Mouse (Mus musculus): ENCODE data around the gene Sh3bgrl3.

DNA sequence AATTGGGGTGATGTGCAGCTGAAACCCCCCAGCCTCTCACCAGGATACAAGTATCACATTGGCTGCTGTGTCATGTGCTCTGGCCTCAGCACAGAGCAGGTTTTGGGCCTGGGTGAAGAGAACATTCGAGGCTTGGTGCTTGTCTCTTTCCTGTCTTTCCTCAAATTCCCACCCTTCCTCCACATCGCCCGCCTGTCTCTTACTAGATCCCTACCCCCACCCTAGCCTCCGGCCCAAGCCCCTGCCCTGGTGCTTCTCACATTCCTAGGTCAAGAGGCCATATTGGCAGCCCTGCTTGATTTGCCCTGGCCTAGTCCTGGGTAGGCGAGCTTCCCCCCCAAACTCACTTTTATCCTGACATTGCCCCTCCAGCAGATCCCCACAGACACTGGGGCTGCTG is 9.5 kb downstream of the Sh3bgrl3 start:
- no peak for TF ChIP-seq CTCF (IDR thresholded peaks at IDR 0.05; ENCODE audit: low read depth, low read length)
- TF ChIP-seq POLR2A (IDR thresholded peaks at IDR 0.05; ENCODE audit: borderline replicate concordance, low read depth, low read length) = no peak

Measured in bone marrow macrophage, adult 2 months (primary cell).